Mouse (Mus musculus) limb, embryonic 12.5 days (tissue): ENCODE data around the gene Dda1. TPM values are rescaled to one million over a fixed set of nuclear protein-coding genes. Genes with fewer than 3 reads are reported as not detected.
"Not testable (repeated sequence)": the region's sequence is repeated elsewhere in the genome, so short reads cannot be mapped to it uniquely, and the experiment has no call there.

Experiments used
- ATAC-seq: fragments of 200-750 bp; cut with Nextera tagmentation; 2 replicates; pipeline ENCODE4 v1.8.0; 2017; ENCODE audit warnings: low read depth, moderate TSS enrichment; ENCODE audit not compliant: insufficient number of reproducible peaks, insufficient read depth, low FRiP score, low TSS enrichment
- H3K27ac ChIP-seq: fragments of 300-500 bp; sonication (generic); 2 replicates; pipeline ENCODE4 v1.5.1; 2016; ENCODE audit warnings: mild to moderate bottlenecking, moderate library complexity
- H3K27me3 ChIP-seq: fragments of 300-500 bp; sonication (generic); 2 replicates; pipeline ENCODE4 v1.6.1; 2016; ENCODE audit warnings: mild to moderate bottlenecking, moderate library complexity
- H3K36me3 ChIP-seq: fragments of 300-500 bp; sonication (generic); 2 replicates; pipeline ENCODE4 v1.6.1; 2016; ENCODE audit warnings: mild to moderate bottlenecking, moderate library complexity
- H3K4me1 ChIP-seq: fragments of 300-500 bp; sonication (generic); replicated peaks from 2 replicates; pipeline ENCODE4 v1.6.1; 2016
- H3K4me2 ChIP-seq: fragments of 300-500 bp; sonication (generic); 2 replicates; pipeline ENCODE4 v1.6.1; 2016; ENCODE audit warnings: mild to moderate bottlenecking, moderate library complexity
- H3K4me3 ChIP-seq: fragments of 300-500 bp; sonication (generic); replicated peaks from 2 replicates; pipeline ENCODE4 v1.5.1; 2016; ENCODE audit warnings: mild to moderate bottlenecking
- H3K9ac ChIP-seq: fragments of 300-500 bp; sonication (generic); replicated peaks from 2 replicates; pipeline ENCODE4 v1.6.1; 2016; ENCODE audit warnings: mild to moderate bottlenecking, moderate library complexity
- H3K9me3 ChIP-seq: fragments of 300-500 bp; sonication (generic); 2 replicates; pipeline ENCODE4 v1.6.1; 2016; ENCODE audit warnings: mild to moderate bottlenecking, moderate library complexity
- WGBS: fragments of 180-500 bp; shearing (Covaris S2); methylation state at CpG from one replicate; pipeline ENCODE4 v1.1.7; 2016; 5-methylcytosine and 5-hydroxymethylcytosine counted together
- polyA plus RNA-seq: library from polyadenylated mRNA; unstranded; fragments of >200 nt; fragmentation: Nextera tagmentation; extraction: Ambion mirVana; gene quantifications from 2 replicates; pipeline ENCODE4 v1.2.1, GENCODE M21; 2016

The Dda1 gene
- 99.8 and 106 TPM in 2 replicates for polyA plus RNA-seq

DNA sequence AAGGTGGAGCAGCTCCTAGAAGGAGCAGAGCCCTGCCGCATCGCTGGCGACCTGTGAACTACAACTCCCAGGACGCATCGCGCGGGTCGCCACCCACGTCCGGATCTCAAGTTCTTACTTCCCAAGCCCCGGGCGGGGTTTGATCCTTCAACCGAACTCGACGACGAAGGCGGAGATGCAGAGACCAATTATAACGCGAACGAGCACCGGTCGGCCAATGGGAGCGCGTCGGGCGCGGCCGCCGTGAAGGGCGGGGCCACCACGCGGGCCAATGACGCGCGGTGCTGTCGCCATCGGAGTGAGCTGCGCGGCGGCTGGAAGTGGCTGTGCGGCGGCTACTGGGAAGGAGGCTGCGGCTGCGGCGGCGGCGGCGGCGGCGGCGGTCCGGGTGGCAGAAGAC lies at the start of gene Dda1:
Gene Dda1 (plus strand): TSS at position 284 of the 400 bp plus-strand sequence.
- Histone ChIP-seq H3K4me3 (peak within 1 kb of the TSS; percentile 85), H3K27ac (peak within 1 kb of the TSS; percentile 50; the same call in 1 of the 2 replicates), H3K36me3 (peaks cover 43% of the 10 kb centered on the region), H3K4me2 (peak within 1 kb of the TSS; percentile 93), H3K9me3 (no peaks in the 10 kb centered on the region), H3K9ac (peak within 1 kb of the TSS; percentile 76), H3K27me3 (no peaks in the 10 kb centered on the region), H3K4me1 (peaks cover 23% of the 10 kb centered on the region)
- WGBS: 1% methylated on average over 50 of the region's 52 CpGs
- ATAC-seq: peak; percentile 82

DNA sequence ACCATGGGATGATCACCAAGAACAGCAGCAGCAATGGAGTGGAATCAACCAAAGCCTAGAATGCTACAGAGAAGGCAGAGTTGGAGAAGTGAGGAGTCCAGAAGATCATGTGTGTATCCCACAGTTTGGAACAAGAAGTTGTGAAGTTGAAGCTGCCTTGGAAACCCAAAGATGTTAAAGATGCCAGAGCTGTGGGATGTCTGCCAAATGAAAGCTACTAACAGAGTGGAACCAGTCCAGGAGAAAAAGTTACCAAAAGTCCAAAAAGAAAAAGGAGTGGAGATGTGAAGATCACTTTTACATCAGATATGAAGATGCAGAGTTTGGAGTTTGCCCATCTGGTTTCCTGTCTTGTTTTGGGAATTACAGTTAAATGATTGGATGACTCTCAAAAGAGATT lies 46.9 kb upstream of the Dda1 start:
- Histone ChIP-seq H3K27me3 (no peaks in the 10 kb centered on the region), H3K27ac (no peak overlapping the region), H3K4me1 (no peaks in the 10 kb centered on the region), H3K4me2 (no peak overlapping the region), H3K4me3 (no peak overlapping the region), H3K36me3 (no peaks in the 10 kb centered on the region), H3K9me3 (0 out of 2 replicates have a peak, but pooled peaks cover 5% of the 10 kb centered on the region), H3K9ac (no peak overlapping the region)
- no peak for ATAC-seq

DNA sequence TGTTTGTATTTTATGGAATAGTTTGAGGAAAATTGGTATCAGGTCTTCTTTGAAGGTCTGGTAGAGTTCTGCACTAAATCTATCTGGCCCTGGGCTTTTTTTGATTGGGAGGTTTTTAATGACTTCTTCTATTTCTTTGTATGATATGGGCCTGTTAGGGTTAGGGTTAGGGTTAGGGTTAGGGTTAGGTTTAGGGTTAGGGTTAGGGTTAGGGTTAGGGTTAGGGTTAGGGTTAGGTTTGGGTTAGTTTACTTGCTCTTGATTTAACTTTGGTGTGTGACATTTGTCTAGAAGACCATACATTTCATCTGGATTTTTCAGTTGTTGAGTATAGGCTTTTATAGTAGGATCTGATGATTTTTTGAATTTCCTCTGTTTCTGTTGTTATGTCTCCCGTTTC lies 36.1 kb upstream of the Dda1 start:
- H3K36me3 ChIP-seq, H3K4me2 ChIP-seq, H3K4me1 ChIP-seq, H3K27me3 ChIP-seq, H3K27ac ChIP-seq, H3K4me3 ChIP-seq, H3K9me3 ChIP-seq, H3K9ac ChIP-seq, ATAC-seq: not testable (repeated sequence)
- WGBS: 91% methylated on average over 1 of the region's 1 CpGs

DNA sequence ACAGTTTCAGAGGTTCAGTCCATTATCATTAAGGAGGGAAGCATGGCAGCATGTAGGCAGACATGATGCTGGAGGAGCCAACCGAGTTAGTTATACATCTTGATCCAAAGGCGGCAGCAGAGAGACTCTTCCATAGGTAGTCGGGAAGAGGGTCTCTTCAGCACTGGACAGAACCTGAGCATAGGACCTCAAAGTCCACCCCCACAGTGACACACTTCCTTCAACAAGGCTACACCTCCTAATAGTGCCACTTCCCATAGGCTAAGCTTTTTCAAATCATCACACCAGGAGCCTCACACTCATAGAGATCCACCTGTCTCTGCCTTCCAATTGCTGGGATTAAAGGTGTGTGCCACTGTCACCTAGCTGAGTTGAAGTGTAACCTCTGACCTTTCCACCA lies 32.0 kb upstream of the Dda1 start:
- no peak overlapping the region for H3K4me3 ChIP-seq
- 45% methylated on average over 3 of the region's 3 CpGs for WGBS
- H3K9me3 ChIP-seq: no peaks in the 10 kb centered on the region
- ATAC-seq: no peak
- no peak overlapping the region for H3K4me2 ChIP-seq
- peaks cover 3% of the 10 kb centered on the region for H3K27me3 ChIP-seq
- H3K36me3 ChIP-seq: no peaks in the 10 kb centered on the region
- H3K9ac ChIP-seq: no peak overlapping the region
- no peak overlapping the region for H3K27ac ChIP-seq
- peaks cover 2% of the 10 kb centered on the region; the same call in 1 of the 2 replicates for H3K4me1 ChIP-seq

DNA sequence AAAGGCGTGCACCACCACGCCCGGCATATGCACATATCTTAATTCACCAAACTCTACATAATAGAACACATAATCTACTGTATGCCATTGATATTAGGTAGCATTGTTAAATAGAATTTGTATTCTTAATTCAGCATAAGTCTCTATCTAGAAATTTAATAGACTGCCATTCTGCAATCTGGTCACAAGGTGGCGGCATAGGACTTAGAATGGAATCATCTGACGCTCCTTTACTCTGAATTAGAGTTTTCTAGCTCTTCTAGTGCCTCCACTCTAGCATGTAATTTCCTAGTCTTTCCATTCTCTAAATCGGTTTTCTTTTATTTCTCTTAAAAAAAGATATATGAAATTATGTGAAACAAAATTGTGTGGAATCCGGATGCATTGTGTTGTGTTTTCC lies 27.6 kb upstream of the Dda1 start:
- H3K27ac ChIP-seq: no peak overlapping the region
- ATAC-seq: no peak

DNA sequence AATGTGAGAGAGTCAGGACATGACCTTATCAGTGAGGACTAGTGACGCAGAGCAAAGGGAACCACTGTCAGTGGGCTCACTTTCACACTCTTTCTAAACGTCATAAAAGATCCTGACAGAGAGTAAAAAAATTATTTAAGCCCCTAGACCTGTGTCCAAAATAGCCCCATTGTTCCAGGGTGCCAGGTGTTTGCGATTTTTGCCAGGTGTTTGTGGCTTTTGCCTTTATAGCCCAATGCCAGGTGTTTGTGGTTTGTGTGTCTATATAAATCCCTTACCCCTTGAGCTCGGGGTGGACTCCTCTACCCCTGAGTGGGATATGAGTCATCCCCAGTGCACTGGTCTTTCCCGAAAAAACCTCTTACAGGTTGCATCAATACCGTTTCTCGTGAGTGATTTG lies 23.9 kb upstream of the Dda1 start:
- Histone ChIP-seq H3K4me2 (no peak overlapping the region), H3K4me1 (peaks cover 3% of the 10 kb centered on the region; the same call in 1 of the 2 replicates), H3K4me3 (no peak overlapping the region), H3K9ac (no peak overlapping the region), H3K27me3 (peaks cover 5% of the 10 kb centered on the region), H3K9me3 (no peaks in the 10 kb centered on the region), H3K27ac (no peak overlapping the region), H3K36me3 (no peaks in the 10 kb centered on the region)
- ATAC-seq: no peak
- WGBS: 65% methylated on average over 7 of the region's 7 CpGs

More for the DNA sequence above, 27.6 kb upstream of the Dda1 start:
- H3K4me3 ChIP-seq: no peak overlapping the region
- 0% methylated on average over 7 of the region's 7 CpGs for WGBS
- peaks cover 3% of the 10 kb centered on the region; the same call in 1 of the 2 replicates for H3K4me1 ChIP-seq
- H3K27me3 ChIP-seq: peaks cover 5% of the 10 kb centered on the region
- no peak overlapping the region for H3K9ac ChIP-seq
- no peaks in the 10 kb centered on the region for H3K9me3 ChIP-seq
- H3K4me2 ChIP-seq: no peak overlapping the region
- no peaks in the 10 kb centered on the region for H3K36me3 ChIP-seq

DNA sequence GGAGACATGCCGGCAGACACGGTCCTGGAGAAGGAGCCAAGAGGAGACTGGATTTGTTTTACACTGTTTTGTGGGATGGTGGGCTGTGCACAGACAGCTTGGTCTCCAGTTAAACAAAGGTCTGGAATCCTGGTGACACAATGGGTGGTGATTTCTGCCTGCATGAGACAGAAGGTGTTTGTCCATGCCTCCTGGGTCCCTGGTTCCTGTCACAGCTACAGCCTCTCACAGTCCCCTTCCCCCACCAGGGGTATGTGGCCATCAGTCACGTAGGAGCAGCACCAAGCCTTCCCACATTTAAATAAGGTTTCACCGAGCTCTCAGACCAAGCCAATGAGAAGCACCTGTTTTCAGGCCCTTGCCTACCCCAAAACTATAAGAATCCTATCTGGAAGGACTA lies 17.7 kb upstream of the Dda1 start:
- Histone ChIP-seq H3K9me3 (no peaks in the 10 kb centered on the region), H3K4me3 (no peak overlapping the region), H3K27me3 (peaks cover 10% of the 10 kb centered on the region; the same call in 1 of the 2 replicates), H3K9ac (no peak overlapping the region), H3K4me1 (peaks cover 13% of the 10 kb centered on the region), H3K4me2 (no peak overlapping the region), H3K36me3 (peaks cover 2% of the 10 kb centered on the region; the same call in 1 of the 2 replicates), H3K27ac (no peak overlapping the region)
- 63% methylated on average over 4 of the region's 4 CpGs for WGBS
- no peak for ATAC-seq

DNA sequence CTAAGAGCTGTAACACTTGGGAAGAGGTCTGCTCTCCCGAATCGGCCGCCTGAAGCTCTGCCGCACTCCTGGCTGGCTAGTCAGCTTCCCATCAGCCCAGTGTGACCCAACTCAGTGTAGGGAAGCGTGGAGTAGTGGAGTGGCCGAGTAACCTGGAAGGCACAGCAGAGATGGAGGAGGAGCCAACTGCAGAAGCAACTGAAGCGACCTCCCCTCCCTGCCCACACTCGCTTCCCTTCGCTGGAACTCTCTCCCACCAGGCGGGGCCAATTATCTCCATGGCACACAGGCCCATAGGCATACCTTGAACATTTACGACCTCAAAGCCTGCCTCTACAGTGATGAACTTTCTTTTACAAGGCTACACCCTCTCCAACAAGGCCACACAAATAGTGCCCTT lies 17.2 kb upstream of the Dda1 start:
- H3K36me3 ChIP-seq: peaks cover 5% of the 10 kb centered on the region
- H3K4me3 ChIP-seq: no peak overlapping the region
- no peak overlapping the region for H3K4me2 ChIP-seq
- H3K9ac ChIP-seq: no peak overlapping the region
- peaks cover 13% of the 10 kb centered on the region for H3K4me1 ChIP-seq
- no peak for ATAC-seq
- H3K27ac ChIP-seq: no peak overlapping the region
- WGBS: 27% methylated on average over 11 of the region's 11 CpGs
- no peaks in the 10 kb centered on the region for H3K9me3 ChIP-seq
- peaks cover 10% of the 10 kb centered on the region; the same call in 1 of the 2 replicates for H3K27me3 ChIP-seq

DNA sequence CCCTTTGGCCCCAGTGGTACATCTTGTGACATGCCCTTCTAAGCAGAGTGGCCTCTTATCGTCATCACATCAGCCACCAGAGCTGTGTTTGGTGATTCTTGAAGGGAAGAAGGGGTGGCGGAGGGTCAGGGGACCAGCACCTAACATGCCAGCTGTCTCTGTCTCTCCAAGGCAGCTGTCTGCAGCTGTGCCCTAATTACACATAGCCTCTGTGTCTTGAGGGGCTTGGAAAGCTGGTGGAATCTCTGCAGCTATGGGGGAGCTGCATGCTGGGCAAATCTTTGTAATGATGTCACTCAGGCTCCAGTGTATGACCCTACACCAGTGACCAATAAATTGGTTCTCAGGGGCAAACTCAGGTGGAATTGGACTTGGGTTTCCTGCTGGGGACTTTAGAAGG lies 16.3 kb upstream of the Dda1 start:
- 73% methylated on average over 2 of the region's 2 CpGs for WGBS
- peaks cover 13% of the 10 kb centered on the region for H3K4me1 ChIP-seq

DNA sequence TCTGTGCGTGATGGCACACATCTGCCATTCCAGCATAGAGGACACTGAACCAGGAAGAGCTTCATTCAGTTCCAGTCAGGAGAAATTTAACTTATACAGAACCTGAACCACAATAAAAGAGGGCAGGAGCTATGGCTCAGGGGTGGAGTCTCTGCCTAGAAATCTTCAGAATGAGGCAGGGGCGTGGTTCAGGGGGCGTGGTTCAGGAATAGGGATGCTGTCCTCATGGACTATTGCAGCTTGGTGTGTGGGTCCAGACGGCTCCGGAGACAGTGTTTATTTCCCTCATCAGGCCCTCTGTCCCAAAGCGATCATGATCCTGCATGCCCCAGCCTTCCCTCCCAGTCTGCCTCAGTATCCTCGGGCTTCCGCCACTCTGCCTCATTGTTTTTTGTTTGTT lies 14.3 kb upstream of the Dda1 start:
- Histone ChIP-seq H3K27me3 (peaks cover 10% of the 10 kb centered on the region; the same call in 1 of the 2 replicates), H3K4me1 (peaks cover 13% of the 10 kb centered on the region), H3K4me3 (no peak overlapping the region), H3K27ac (no peak overlapping the region), H3K4me2 (no peak overlapping the region), H3K36me3 (peaks cover 34% of the 10 kb centered on the region), H3K9me3 (no peaks in the 10 kb centered on the region), H3K9ac (no peak overlapping the region)
- no peak for ATAC-seq
- 79% methylated on average over 8 of the region's 8 CpGs for WGBS

More for the DNA sequence above, 16.3 kb upstream of the Dda1 start:
- no peak overlapping the region for H3K9ac ChIP-seq
- no peak overlapping the region for H3K27ac ChIP-seq
- peaks cover 10% of the 10 kb centered on the region; the same call in 1 of the 2 replicates for H3K27me3 ChIP-seq
- H3K36me3 ChIP-seq: peaks cover 14% of the 10 kb centered on the region
- H3K4me2 ChIP-seq: no peak overlapping the region
- no peak overlapping the region for H3K4me3 ChIP-seq
- peak; percentile 7; the same call in 1 of the 2 replicates for ATAC-seq
- no peaks in the 10 kb centered on the region for H3K9me3 ChIP-seq

DNA sequence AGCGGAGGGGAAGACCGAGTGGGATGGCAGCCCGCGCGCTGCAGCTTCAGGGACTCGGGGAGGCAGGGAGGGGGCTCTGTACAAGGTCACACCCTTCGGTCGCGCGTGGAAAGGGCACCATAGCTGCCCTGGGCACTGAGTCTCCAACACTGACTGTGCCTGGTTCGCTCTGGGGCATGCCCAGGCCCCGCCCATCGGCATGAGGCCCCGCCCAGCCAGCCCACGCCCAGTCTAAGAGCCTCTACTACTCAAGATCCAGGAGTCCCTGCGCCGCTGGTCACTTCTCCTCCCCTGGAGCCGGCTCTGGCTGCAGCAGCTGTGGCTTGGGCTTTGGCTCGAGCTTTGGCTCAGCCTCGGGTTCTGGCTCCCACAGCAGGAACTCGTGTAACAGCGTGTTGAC lies 12.1 kb upstream of the Dda1 start:
- Histone ChIP-seq H3K4me2 (no peak overlapping the region), H3K36me3 (peaks cover 54% of the 10 kb centered on the region), H3K9ac (no peak overlapping the region), H3K4me1 (peaks cover 13% of the 10 kb centered on the region), H3K9me3 (no peaks in the 10 kb centered on the region), H3K27ac (no peak overlapping the region), H3K4me3 (no peak overlapping the region), H3K27me3 (0 out of 2 replicates have a peak, but pooled peaks cover 10% of the 10 kb centered on the region)
- ATAC-seq: no peak
- WGBS: 41% methylated on average over 22 of the region's 22 CpGs

DNA sequence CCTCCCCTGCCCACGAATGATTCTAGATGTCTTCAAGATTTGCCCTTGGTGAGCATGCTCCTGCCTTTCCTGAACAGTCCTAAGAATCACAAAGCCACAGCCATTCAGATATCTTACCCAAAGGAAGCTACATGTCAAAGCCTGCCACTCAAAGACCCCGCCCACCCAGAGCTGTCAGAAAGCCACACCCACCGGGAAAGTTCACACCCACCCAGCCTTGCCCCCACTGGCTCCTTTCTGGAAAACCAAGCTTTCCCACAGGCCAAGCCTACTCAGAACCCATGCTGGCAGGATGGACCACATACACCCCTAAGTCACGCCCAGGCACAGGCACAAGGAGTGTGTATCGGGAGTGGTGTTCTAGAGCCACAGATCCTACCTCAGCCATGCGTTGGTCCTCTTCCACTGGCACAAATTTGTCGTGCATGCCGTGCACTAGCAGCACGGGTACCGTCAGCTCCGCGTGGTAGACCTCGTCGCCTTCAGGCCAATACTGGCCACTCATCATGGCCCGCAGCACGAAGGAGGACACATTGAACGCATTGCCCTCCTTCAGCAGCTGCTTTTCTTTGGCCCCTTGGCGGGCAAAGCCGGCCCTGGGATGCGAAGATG lies 11.2 kb upstream of the Dda1 start:
- no peaks in the 10 kb centered on the region for H3K9me3 ChIP-seq
- peaks cover 56% of the 10 kb centered on the region for H3K36me3 ChIP-seq
- no peak overlapping the region for H3K4me3 ChIP-seq
- no peak overlapping the region for H3K9ac ChIP-seq
- H3K27me3 ChIP-seq: 0 out of 2 replicates have a peak, but pooled peaks cover 3% of the 10 kb centered on the region
- no peak overlapping the region for H3K4me2 ChIP-seq
- H3K4me1 ChIP-seq: peaks cover 13% of the 10 kb centered on the region
- 84% methylated on average over 20 of the region's 20 CpGs for WGBS
- no peak overlapping the region for H3K27ac ChIP-seq
- no peak; the same call in 1 of the 2 replicates for ATAC-seq
